Mouse (Mus musculus) liver, embryonic 14.5 days (tissue): ENCODE results near the gene Bicdl2. TPM values are rescaled to one million over a fixed set of nuclear protein-coding genes. Genes with fewer than 3 reads are reported as not detected.

ENCODE experiments used
- ATAC-seq: fragments of 200-750 bp; cut with Nextera tagmentation; 2 replicates; pipeline ENCODE4 v1.8.0; 2017; ENCODE audit warnings: moderate number of reproducible peaks, mild to moderate bottlenecking, moderate library complexity; ENCODE audit not compliant: insufficient read depth
- DNase-seq, 3 experiments: peaks; one replicate each; pipeline ENCODE4 v3.0.0-alpha.2; 2012 to 2013; ENCODE audit warnings: low read depth in 3 of 3, low spot score in 3 of 3
- H3K27ac ChIP-seq: fragments of 300-500 bp; sonication (generic); 2 replicates; pipeline ENCODE4 v1.5.1; 2014; ENCODE audit warnings: moderate library complexity, mild to moderate bottlenecking, control low read depth, inconsistent platforms
- H3K27me3 ChIP-seq: fragments of 300-500 bp; sonication (generic); 2 replicates; pipeline ENCODE4 v1.6.1; 2014; ENCODE audit warnings: mild to moderate bottlenecking, low read length, moderate library complexity; ENCODE audit not compliant: control insufficient read depth, insufficient read depth
- H3K36me3 ChIP-seq: fragments of 300-500 bp; sonication (generic); replicated peaks from 2 replicates; pipeline ENCODE4 v1.6.1; 2014; ENCODE audit warnings: low read depth; ENCODE audit not compliant: control insufficient read depth, insufficient read depth
- H3K4me1 ChIP-seq, 2 experiments: fragments of 200-500 bp in 1 of 2; fragments of 300-500 bp in 1 of 2; sonication (generic) in 1 of 2; replicated peaks; 2 replicates each; pipeline ENCODE4 v1.6.1; 2012 to 2014; ENCODE audit warnings: antibody characterized with exemption in 1 of 2, inconsistent platforms in 1 of 2, low read length in 1 of 2; ENCODE audit not compliant: control insufficient read depth in 2 of 2, insufficient read depth in 2 of 2
- H3K4me2 ChIP-seq: fragments of 300-500 bp; sonication (generic); 2 replicates; pipeline ENCODE4 v1.6.1; 2014; ENCODE audit warnings: low read depth, mild to moderate bottlenecking, control low read depth, moderate library complexity
- H3K4me3 ChIP-seq, 2 experiments: fragments of 200-500 bp in 1 of 2; fragments of 300-500 bp in 1 of 2; sonication (generic) in 1 of 2; 2 replicates each; pipeline ENCODE4 v1.5.1; 2012 to 2014; ENCODE audit warnings: low read depth in 2 of 2, low read length in 2 of 2, mild to moderate bottlenecking in 2 of 2, control low read depth in 1 of 2, inconsistent platforms in 1 of 2, moderate library complexity in 1 of 2; ENCODE audit not compliant: insufficient read depth in 1 of 2
- H3K9ac ChIP-seq: fragments of 300-500 bp; sonication (generic); replicated peaks from 2 replicates; pipeline ENCODE4 v1.6.1; 2014; ENCODE audit warnings: mild to moderate bottlenecking, control low read depth, moderate library complexity
- H3K9me3 ChIP-seq: fragments of 300-500 bp; sonication (generic); 2 replicates; pipeline ENCODE4 v1.6.1; 2016; ENCODE audit warnings: low read length, mixed read lengths; ENCODE audit not compliant: control insufficient read depth
- CTCF ChIP-seq: IDR thresholded peaks from 2 replicates; pipeline ENCODE4 v1.5.1; 2016; ENCODE audit warnings: antibody characterized with exemption, low read depth, control low read depth
- EP300 ChIP-seq: IDR thresholded peaks from 2 replicates; pipeline ENCODE4 v1.6.1; 2016; ENCODE audit warnings: antibody characterized with exemption, low read depth
- WGBS: fragments of 180-500 bp; shearing (Covaris S2); extraction: QIAGEN DNeasy Blood & Tissue Kit; methylation state at CpG from one replicate; pipeline ENCODE4 v1.1.7; 2014; ENCODE audit not compliant: insufficient replicate concordance; 5-methylcytosine and 5-hydroxymethylcytosine counted together
- polyA plus RNA-seq, 2 experiments: library from polyadenylated mRNA; depleted of rRNA in 1 of 2; stranded (reverse) in 1 of 2; unstranded in 1 of 2; fragments of >200 nt; fragmentation: Nextera tagmentation in 1 of 2; extraction: Ambion mirVana in 1 of 2; gene quantifications; 2 replicates each; pipeline versions ENCODE4 v1.2.1 to v1.2.3; 2012 to 2014

Gene Bicdl2
- polyA plus RNA-seq, 2 experiments: 0.02 TPM; not detected in 1

- peak within 1 kb of the TSS; percentile 61 for H3K4me2 ChIP-seq
- WGBS: under 1% methylated on average over 45 of the region's 45 CpGs
- peaks cover 22% of the 10 kb centered on the region for H3K27me3 ChIP-seq
- TF ChIP-seq CTCF (no peak), EP300 (no peak)
- DNase-seq (peak; percentile 85 to 91 (median 88)), ATAC-seq (peak; percentile 95)
- peak within 1 kb of the TSS; percentile 36 for H3K9ac ChIP-seq
- no peaks in the 10 kb centered on the region for H3K9me3 ChIP-seq
- no peak within 1 kb of the TSS for H3K27ac ChIP-seq
- peak within 1 kb of the TSS; percentile 64 to 82 for H3K4me3 ChIP-seq
- peaks cover 5 to 16% of the 10 kb centered on the region in 2 experiments for H3K4me1 ChIP-seq
- no peaks in the 10 kb centered on the region for H3K36me3 ChIP-seq
These were observed 13.2 kb downstream of the Bicdl2 start, which contains the start of the genes Hcfc1r1 and Thoc6 for GRCm38 (mm10) chr17:23673424-23674073. TSS of gene Hcfc1r1 (plus strand) at chr17:23673596. TSS of gene Thoc6 (minus strand) at chr17:23673882.

GRCm38 (mm10) chr17:23674271-23674952 is 14.1 kb downstream of the Bicdl2 start:
- DNase-seq (no peak), ATAC-seq (no peak)
- H3K4me1 ChIP-seq: peaks cover 5 to 16% of the 10 kb centered on the region in 2 experiments

GRCm38 (mm10) chr17:23675127-23675526 is 14.8 kb downstream of the Bicdl2 start:
- no peak overlapping the region for H3K4me2 ChIP-seq
- H3K36me3 ChIP-seq: no peaks in the 10 kb centered on the region
- peaks cover 5 to 16% of the 10 kb centered on the region in 2 experiments for H3K4me1 ChIP-seq
- no peak overlapping the region for H3K27ac ChIP-seq
- H3K9ac ChIP-seq: no peak overlapping the region
- H3K4me3 ChIP-seq: no peak overlapping the region
- WGBS: 31% methylated on average over 5 of the region's 5 CpGs
- peaks cover 38% of the 10 kb centered on the region for H3K27me3 ChIP-seq
- no peak for TF ChIP-seq EP300
- TF ChIP-seq CTCF: no peak
- DNase-seq: no peak
- no peaks in the 10 kb centered on the region for H3K9me3 ChIP-seq
- ATAC-seq: no peak

More at GRCm38 (mm10) chr17:23674271-23674952, 14.1 kb downstream of the Bicdl2 start:
- TF ChIP-seq CTCF (no peak), EP300 (no peak)
- whole genome bisulfite sequencing: 38% methylated on average over 9 of the region's 9 CpGs
- H3K9me3 ChIP-seq: no peaks in the 10 kb centered on the region
- H3K36me3 ChIP-seq: no peaks in the 10 kb centered on the region
- peak overlapping the region; percentile 31 for H3K9ac ChIP-seq
- H3K4me2 ChIP-seq: peak overlapping the region; percentile 61
- peak overlapping the region; percentile 64 to 82 for H3K4me3 ChIP-seq
- no peak overlapping the region for H3K27ac ChIP-seq
- peaks cover 30% of the 10 kb centered on the region for H3K27me3 ChIP-seq

- Histone ChIP-seq H3K9ac (no peak overlapping the region), H3K4me1 (peaks cover 5 to 16% of the 10 kb centered on the region in 2 experiments), H3K4me2 (peak overlapping the region; percentile 81; the same call in 1 of the 2 replicates), H3K4me3 (peak overlapping the region in 1 of 2 experiments; percentile 57; a peak in 2 of 4 replicates), H3K27me3 (peaks cover 44% of the 10 kb centered on the region), H3K36me3 (no peaks in the 10 kb centered on the region), H3K9me3 (no peaks in the 10 kb centered on the region), H3K27ac (no peak overlapping the region)
- DNase-seq (no peak), ATAC-seq (no peak)
- TF ChIP-seq CTCF (peak; percentile 29), EP300 (no peak)
- 10% methylated on average over 15 of the region's 15 CpGs for WGBS
These were observed 15.4 kb downstream of the Bicdl2 start for GRCm38 (mm10) chr17:23675564-23676281.
